Mouse (Mus musculus) forebrain, embryonic 13.5 days (tissue): Measurements from ENCODE around the gene Zfp748. TPM values are rescaled to one million over a fixed set of nuclear protein-coding genes. Genes with fewer than 3 reads are reported as not detected.

ENCODE experiments used
- ATAC-seq: fragments of 200-750 bp; cut with Nextera tagmentation; 2 replicates; pipeline ENCODE4 v1.8.0; 2017
- H3K27ac ChIP-seq: fragments of 300-500 bp; sonication (generic); 2 replicates; pipeline ENCODE4 v1.5.1; 2015; ENCODE audit warnings: inconsistent platforms, mild to moderate bottlenecking, moderate library complexity
- H3K27me3 ChIP-seq: fragments of 300-500 bp; sonication (generic); 2 replicates; pipeline ENCODE4 v1.6.1; 2015; ENCODE audit warnings: mild to moderate bottlenecking, inconsistent platforms
- H3K36me3 ChIP-seq: fragments of 300-500 bp; sonication (generic); 2 replicates; pipeline ENCODE4 v1.6.1; 2015; ENCODE audit warnings: mild to moderate bottlenecking, inconsistent platforms; ENCODE audit not compliant: poor library complexity, severe bottlenecking
- H3K4me1 ChIP-seq: fragments of 300-500 bp; sonication (generic); 2 replicates; pipeline ENCODE4 v1.6.1; 2015; ENCODE audit warnings: inconsistent platforms
- H3K4me2 ChIP-seq: fragments of 300-500 bp; sonication (generic); 2 replicates; pipeline ENCODE4 v1.6.1; 2015; ENCODE audit warnings: inconsistent platforms, mild to moderate bottlenecking, moderate library complexity
- H3K4me3 ChIP-seq: fragments of 300-500 bp; sonication (generic); 2 replicates; pipeline ENCODE4 v1.5.1; 2015; ENCODE audit warnings: mild to moderate bottlenecking, inconsistent platforms
- H3K9ac ChIP-seq: fragments of 300-500 bp; sonication (generic); 2 replicates; pipeline ENCODE4 v1.6.1; 2015; ENCODE audit warnings: mild to moderate bottlenecking, inconsistent platforms
- H3K9me3 ChIP-seq: fragments of 300-500 bp; sonication (generic); replicated peaks from 2 replicates; pipeline ENCODE4 v1.6.1; 2016; ENCODE audit warnings: inconsistent platforms
- WGBS: fragments of 180-500 bp; shearing (Covaris S2); methylation state at CpG from one replicate; pipeline ENCODE4 v1.1.7; 2015; 5-methylcytosine and 5-hydroxymethylcytosine counted together
- polyA plus RNA-seq: library from polyadenylated mRNA; unstranded; fragments of >200 nt; fragmentation: Nextera tagmentation; extraction: Ambion mirVana; gene quantifications from 2 replicates; pipeline ENCODE4 v1.2.1, GENCODE M21; 2015

Zfp748 gene
- 14.0 and 16.8 TPM in 2 replicates for polyA plus RNA-seq

DNA sequence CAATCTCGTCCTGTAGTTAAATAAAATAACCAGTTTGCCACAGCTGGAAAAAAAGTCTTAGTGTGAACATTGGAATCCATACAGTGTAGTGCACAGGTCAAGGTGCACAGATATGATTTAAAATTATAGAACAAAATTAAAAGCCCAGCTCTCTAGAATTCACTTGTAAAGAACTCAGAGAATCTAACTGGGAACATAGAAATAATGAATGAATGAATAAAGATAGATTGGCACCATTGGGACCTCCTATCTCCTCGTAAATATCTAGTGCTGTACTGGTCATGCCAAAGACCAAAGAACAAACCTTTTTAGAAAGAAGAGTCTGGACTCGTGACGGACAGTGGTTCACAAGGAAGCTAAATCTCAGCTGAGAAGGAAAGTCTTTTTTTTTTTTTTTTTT is at the start of gene Zfp748:
Gene Zfp748 (minus strand): TSS at position 101 of the 400 bp plus-strand sequence.
- Histone ChIP-seq H3K9ac (peak within 1 kb of the TSS; percentile 88), H3K4me3 (peak within 1 kb of the TSS; percentile 88), H3K36me3 (no peaks in the 10 kb centered on the region), H3K9me3 (no peaks in the 10 kb centered on the region), H3K4me1 (peaks cover 16% of the 10 kb centered on the region), H3K27ac (peak within 1 kb of the TSS; percentile 72), H3K4me2 (peak within 1 kb of the TSS; percentile 73), H3K27me3 (no peaks in the 10 kb centered on the region)
- whole genome bisulfite sequencing, result 82% methylated on average over 4 of the region's 4 CpGs
- no peak for ATAC-seq

DNA sequence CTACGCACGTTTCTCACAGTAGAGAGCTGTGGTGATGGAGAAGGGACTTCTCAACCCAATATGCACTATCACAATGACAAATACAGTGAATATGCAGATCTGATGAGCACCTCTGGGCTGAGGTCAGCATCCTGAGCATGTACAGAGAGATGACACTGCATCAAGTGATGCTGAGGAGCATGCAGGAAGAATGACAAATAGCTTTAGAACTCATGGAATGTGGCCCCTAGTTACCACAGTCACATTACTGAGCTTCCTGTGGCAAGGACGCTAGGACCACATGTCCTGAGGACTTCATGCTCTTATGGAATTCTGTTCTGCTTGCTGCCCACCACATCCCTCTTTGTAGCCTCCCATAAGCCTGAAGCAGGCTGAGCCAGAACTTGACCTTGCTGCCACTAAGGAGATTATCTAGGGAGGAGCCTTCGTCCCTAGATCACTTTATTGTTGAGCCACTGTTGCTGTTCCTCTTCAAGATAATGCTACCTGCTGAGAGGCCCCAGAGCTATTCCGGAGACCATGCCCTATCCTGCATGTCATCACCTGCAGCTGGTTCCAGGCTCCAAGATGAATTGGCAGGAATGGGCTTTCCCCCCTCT is 19.1 kb upstream of the Zfp748 start:
- H3K4me1 ChIP-seq, result no peaks in the 10 kb centered on the region
- no peak for ATAC-seq
- no peak overlapping the region for H3K4me3 ChIP-seq
- H3K27ac ChIP-seq, result no peak overlapping the region
- no peaks in the 10 kb centered on the region for H3K36me3 ChIP-seq
- H3K9ac ChIP-seq, result no peak overlapping the region
- 77% methylated on average over 5 of the region's 5 CpGs for WGBS
- no peaks in the 10 kb centered on the region for H3K9me3 ChIP-seq
- H3K4me2 ChIP-seq, result no peak overlapping the region
- H3K27me3 ChIP-seq, result no peaks in the 10 kb centered on the region

DNA sequence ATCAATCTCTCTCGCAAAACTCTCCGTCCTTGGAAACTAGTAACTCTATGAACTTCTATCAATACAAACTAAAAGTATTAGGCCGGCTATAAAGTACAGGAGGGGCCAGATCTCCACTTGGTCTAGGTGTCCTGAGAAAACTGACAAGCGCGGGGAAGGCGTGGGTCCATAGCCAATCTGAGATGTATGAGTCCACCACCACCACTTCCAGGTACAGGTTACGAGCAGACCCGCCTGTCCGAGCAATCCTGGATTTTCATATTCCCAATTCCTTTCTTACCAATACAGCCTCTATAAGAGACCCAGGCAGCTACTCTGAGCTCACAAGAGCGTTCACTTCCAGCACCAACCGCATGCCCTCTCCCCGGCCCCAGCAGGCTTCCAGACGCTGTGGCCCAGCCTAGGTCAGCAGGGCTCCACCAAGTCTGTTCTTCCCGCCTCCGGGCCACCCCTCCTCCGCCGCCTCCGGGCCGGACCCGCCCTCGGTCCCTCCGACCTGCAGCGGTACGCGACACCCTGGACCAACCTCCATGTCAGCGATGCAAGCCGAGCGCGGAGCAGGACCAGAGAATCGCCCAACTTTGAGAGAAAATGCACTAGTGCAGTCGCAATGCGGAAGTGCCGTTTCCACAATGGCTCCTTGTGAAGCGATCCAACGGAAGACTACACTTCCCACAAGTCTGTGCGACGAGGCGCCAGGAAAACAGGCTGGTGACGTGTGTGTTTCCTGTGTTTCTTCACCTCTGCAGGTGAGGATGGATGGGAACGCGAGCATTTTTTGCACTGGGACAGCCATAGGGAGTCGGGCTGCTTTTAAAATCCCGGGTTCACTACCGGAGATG is 904 bp downstream of the Zfp748 start:
- H3K4me3 ChIP-seq, result peak overlapping the region; percentile 88
- no peaks in the 10 kb centered on the region for H3K9me3 ChIP-seq
- under 1% methylated on average over 44 of the region's 44 CpGs for WGBS
- H3K27ac ChIP-seq, result peak overlapping the region; percentile 72
- peak; percentile 99 for ATAC-seq
- H3K4me1 ChIP-seq, result peaks cover 16% of the 10 kb centered on the region
- no peaks in the 10 kb centered on the region for H3K36me3 ChIP-seq
- H3K9ac ChIP-seq, result peak overlapping the region; percentile 88
- no peaks in the 10 kb centered on the region for H3K27me3 ChIP-seq
- H3K4me2 ChIP-seq, result peak overlapping the region; percentile 73

DNA sequence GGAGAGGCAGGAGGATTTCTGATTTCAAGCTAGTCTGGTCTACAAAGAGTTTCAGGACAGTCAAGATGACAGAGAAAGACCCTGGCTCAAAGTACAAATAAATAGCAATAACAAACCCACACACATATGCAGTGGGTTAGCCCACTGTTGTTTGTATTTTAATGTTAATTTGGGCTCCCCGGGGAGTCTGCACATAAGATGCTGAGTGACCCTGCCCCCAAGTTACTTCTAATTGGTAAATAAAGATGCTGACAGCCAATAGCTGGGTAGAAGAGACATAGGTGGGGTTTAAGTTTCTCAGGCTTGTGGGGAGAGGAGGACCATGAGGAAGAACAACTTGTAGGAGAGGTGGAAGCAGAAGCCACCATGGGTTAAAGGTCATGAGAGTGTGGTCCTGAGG is 7.7 kb downstream of the Zfp748 start:
- no peak overlapping the region for H3K4me2 ChIP-seq
- ATAC-seq, result no peak
- H3K9ac ChIP-seq, result no peak overlapping the region
- no peak overlapping the region for H3K27ac ChIP-seq
- H3K4me1 ChIP-seq, result no peaks in the 10 kb centered on the region
- H3K27me3 ChIP-seq, result no peaks in the 10 kb centered on the region
- H3K9me3 ChIP-seq, result 0 out of 2 replicates have a peak, but pooled peaks cover 4% of the 10 kb centered on the region
- H3K4me3 ChIP-seq, result no peak overlapping the region
- WGBS, result 88% methylated on average over 1 of the region's 1 CpGs
- peaks cover 48% of the 10 kb centered on the region for H3K36me3 ChIP-seq

DNA sequence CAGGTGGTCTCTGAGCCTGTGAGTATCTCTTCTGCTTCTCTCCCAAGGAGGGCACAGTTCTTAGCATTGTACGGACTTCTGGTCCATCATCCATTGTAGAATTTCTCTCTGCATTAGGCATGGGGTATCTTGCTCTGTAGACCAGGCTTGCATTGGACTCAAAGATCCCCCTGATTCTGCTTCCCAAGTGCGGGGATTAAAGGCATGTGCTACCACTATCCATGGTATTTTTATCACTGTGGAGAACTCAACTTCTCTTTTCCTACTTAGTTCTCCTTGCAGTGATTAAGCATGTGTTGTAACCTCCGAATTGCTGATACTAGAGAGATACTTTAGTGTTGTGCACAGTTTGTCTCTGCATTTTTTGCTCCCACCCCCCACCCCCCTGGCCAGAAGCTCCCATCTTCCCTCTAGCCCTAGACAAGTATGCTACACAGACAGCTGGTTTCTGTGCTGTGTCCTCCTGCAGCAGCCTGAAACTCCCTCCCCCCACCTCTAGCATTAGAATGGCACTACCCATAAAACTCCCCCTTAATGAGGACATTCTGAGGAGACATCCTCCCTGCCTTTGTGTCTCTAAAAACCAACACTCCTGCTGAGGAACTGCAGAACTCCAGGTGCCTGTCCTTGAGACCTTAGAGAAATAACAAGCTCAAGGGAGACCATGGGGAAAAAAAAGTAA is 26.4 kb downstream of the Zfp748 start:
- H3K27ac ChIP-seq, result no peak overlapping the region
- no peak overlapping the region for H3K4me2 ChIP-seq
- ATAC-seq, result no peak
- no peak overlapping the region for H3K9ac ChIP-seq
- peaks cover 21% of the 10 kb centered on the region for H3K4me1 ChIP-seq
- no peaks in the 10 kb centered on the region for H3K9me3 ChIP-seq
- no peaks in the 10 kb centered on the region for H3K36me3 ChIP-seq
- WGBS, result 79% methylated on average over 3 of the region's 3 CpGs
- H3K27me3 ChIP-seq, result no peaks in the 10 kb centered on the region
- no peak overlapping the region for H3K4me3 ChIP-seq

DNA sequence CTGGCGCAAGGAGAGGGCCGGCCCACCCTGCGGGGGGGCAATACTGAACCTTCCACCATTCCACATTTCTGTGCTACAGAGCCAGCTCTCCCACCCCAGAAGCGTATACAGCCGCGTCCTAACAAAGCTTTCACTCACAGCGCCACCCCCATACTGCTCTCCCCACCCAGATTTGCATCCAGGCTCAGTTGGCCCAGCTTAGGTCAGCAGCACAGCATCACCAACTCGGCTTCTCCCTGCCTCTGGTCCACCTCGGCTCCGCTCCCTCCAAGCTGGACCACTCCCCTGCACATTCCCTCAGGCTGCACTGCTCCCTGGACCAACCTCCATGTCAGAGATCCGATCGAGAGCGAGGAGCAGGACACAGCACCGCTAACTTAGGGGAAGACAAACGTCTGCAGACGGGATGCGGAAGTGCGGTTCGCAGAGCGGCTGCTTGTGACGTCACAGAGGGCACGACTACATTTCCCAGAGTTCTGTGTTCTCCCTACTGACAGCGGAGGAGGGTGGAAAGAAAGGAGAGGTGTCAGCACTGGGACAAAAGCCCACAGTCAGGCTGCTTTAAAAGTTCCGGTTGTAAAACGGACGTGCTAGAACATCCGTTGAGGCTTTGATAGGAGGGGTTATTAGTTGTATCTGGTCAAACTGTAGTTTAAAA is 27.7 kb downstream of the Zfp748 start, which contains the start of the genes Gm26965 and Zfp87:
Gene Gm26965 (minus strand): TSS at position 399 of the 658 bp plus-strand sequence.
Gene Zfp87 (minus strand): TSS at position 425 of the 658 bp plus-strand sequence.
- H3K36me3 ChIP-seq, result peaks cover 7% of the 10 kb centered on the region
- peak within 1 kb of the TSS; percentile 86 for H3K4me2 ChIP-seq
- H3K27ac ChIP-seq, result peak within 1 kb of the TSS; percentile 63
- peak within 1 kb of the TSS; percentile 82 for H3K9ac ChIP-seq
- H3K9me3 ChIP-seq, result no peaks in the 10 kb centered on the region
- H3K4me3 ChIP-seq, result peak within 1 kb of the TSS; percentile 82
- H3K27me3 ChIP-seq, result no peaks in the 10 kb centered on the region
- H3K4me1 ChIP-seq, result peaks cover 21% of the 10 kb centered on the region
- WGBS, result 0% methylated on average over 27 of the region's 27 CpGs
- ATAC-seq, result peak; percentile 99

DNA sequence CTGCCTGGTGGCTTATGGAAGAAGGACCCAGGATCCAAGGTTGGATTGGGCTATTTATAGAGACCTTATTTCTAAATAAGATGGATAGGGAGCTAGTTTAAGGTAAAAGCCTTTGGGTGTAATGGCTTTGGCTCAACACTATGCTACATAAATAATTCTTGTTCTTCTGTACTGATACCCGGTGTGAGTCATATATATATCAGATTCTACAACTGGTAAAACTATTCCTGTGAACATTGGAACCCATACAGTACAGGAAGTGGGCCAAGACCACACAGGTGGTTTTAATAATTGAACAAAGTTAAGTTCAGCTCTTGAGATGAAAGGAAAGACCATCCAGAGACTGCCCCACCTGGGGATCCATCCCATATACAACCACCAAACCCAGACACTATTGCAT is 52.7 kb downstream of the Zfp748 start:
- Histone ChIP-seq H3K9ac (no peak overlapping the region), H3K36me3 (peaks cover 9% of the 10 kb centered on the region), H3K4me2 (no peak overlapping the region), H3K27ac (no peak overlapping the region), H3K9me3 (no peaks in the 10 kb centered on the region), H3K4me3 (no peak overlapping the region), H3K4me1 (peaks cover 10% of the 10 kb centered on the region), H3K27me3 (no peaks in the 10 kb centered on the region)
- peak; percentile 41 for ATAC-seq
- 87% methylated on average over 1 of the region's 1 CpGs for WGBS

DNA sequence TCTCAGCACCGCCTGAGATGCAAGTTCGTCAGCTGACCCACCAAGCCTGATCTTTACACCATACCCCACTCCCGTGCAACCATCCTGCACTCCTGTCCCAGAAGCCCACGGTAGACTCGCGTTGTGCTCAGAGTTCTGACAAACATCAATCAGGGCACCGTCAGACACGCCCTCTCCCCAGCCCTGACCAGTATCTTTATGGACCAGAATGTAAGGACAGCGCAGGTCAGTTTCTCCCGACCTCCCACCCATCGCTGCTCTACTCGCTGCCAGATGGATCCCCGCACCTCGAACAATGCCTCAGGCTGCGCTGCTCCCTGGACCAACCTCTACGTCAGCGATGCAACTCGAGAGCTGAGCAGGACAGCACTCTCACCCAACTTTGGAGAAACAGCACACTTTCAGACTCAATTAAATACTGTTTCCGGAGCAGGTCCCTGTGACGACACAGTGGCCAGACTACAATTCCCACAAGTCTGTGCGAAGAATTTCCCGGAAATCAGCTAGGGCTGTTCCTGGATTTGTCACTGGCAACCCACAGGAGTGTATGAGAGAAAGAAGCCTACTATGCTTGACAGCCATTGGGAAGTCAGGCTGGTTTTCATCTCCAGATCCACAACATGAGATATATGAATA is 53.4 kb downstream of the Zfp748 start, which contains the start of gene Zfp58:
Gene Zfp58 (minus strand): TSS at position 472 of the 636 bp plus-strand sequence.
- 0% methylated on average over 22 of the region's 22 CpGs for WGBS
- H3K4me2 ChIP-seq, result peak within 1 kb of the TSS; percentile 79

DNA sequence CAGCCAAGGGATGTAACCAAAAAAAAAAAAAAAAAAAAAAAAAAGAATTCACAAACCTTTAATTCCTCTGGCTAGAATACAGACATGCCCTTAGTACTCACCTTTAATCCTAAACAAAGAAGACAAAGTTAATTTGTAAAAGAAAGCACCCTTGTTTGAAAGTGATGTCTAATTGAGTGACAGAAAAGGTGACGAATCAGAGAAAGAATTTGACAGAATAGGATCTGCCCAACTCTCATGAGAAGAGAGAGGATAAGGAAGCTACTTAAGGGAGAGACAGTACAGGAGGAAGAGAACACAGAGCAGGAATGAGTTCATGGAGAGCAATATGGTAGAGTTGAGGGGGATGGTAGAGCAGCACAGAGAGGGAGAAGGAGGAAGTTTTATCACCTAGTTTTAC is 58.0 kb downstream of the Zfp748 start:
- Histone ChIP-seq H3K27me3 (no peaks in the 10 kb centered on the region), H3K27ac (no peak overlapping the region), H3K4me3 (no peak overlapping the region), H3K4me1 (peaks cover 10% of the 10 kb centered on the region), H3K36me3 (peaks cover 56% of the 10 kb centered on the region), H3K9me3 (peaks cover 8% of the 10 kb centered on the region; the same call in 1 of the 2 replicates), H3K9ac (no peak overlapping the region), H3K4me2 (no peak overlapping the region)
- 90% methylated on average over 1 of the region's 1 CpGs for WGBS
- no peak for ATAC-seq

More for the DNA sequence above, 53.4 kb downstream of the Zfp748 start, which contains the start of gene Zfp58:
- H3K36me3 ChIP-seq, result peaks cover 14% of the 10 kb centered on the region
- peaks cover 10% of the 10 kb centered on the region for H3K4me1 ChIP-seq
- H3K27ac ChIP-seq, result no peak within 1 kb of the TSS
- peak; percentile 98 for ATAC-seq
- H3K4me3 ChIP-seq, result peak within 1 kb of the TSS; percentile 81
- H3K9ac ChIP-seq, result peak within 1 kb of the TSS; percentile 81
- H3K27me3 ChIP-seq, result no peaks in the 10 kb centered on the region
- H3K9me3 ChIP-seq, result no peaks in the 10 kb centered on the region
